Mouse (Mus musculus): ENCODE data around the gene Htra1.

Htra1 gene

GRCm38 (mm10) chr7:130935421-130935792 is 504 bp upstream of the Htra1 start:
- DNase-seq (ENCODE audit: low spot score in 2 of 2) = no peak

DNA sequence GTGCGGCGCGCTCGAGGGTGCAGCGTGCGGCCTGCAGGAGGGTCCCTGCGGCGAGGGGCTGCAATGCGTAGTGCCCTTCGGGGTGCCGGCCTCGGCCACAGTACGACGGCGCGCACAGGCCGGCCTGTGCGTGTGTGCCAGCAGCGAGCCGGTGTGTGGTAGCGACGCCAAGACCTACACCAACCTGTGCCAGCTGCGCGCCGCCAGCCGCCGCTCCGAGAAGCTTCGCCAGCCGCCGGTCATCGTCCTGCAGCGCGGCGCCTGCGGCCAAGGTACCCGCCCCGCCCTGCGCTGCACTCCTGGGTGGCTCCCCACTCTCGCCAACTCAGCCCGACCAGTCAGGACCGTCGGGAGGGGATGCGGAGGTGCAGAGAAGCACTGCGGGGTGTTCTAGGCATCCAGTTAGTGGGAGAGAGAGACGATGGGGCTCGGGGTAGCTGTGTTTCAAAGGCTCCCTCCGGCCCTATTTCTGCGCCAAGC is 601 bp downstream of the Htra1 start:
- no peak for DNase-seq (ENCODE audit: low spot score in 2 of 2)

GRCm38 (mm10) chr7:130937266-130937841 is 1.4 kb downstream of the Htra1 start:
- no peak for DNase-seq (ENCODE audit: low spot score in 2 of 2)

GRCm38 (mm10) chr7:130938005-130938404 is 2.1 kb downstream of the Htra1 start:
- no peak for DNase-seq (ENCODE audit: low spot score in 2 of 2)

GRCm38 (mm10) chr7:130938896-130939295 is 3.0 kb downstream of the Htra1 start:
- no peak for DNase-seq (ENCODE audit: low spot score in 2 of 2)

DNA sequence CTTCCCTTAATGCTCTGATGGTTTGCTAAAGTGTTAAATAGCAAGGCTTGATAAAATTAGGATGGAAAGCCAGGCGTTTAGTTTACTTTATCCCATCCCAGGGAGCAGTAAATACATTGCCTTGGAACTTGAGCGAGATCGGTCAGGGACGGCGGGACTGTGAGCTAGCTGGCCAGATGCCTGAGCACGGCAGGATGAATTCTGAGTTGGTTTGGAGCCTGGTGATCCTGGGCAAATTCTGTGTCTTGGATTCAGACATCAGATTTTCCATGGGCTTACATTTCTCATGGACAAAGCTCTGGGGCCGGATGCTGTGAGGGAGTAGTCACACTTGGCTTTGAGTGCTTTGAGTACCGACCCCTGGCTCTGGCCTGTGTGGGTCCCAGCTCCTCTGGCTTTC is 4.8 kb downstream of the Htra1 start:
- no peak for DNase-seq (ENCODE audit: low spot score in 2 of 2)

DNA sequence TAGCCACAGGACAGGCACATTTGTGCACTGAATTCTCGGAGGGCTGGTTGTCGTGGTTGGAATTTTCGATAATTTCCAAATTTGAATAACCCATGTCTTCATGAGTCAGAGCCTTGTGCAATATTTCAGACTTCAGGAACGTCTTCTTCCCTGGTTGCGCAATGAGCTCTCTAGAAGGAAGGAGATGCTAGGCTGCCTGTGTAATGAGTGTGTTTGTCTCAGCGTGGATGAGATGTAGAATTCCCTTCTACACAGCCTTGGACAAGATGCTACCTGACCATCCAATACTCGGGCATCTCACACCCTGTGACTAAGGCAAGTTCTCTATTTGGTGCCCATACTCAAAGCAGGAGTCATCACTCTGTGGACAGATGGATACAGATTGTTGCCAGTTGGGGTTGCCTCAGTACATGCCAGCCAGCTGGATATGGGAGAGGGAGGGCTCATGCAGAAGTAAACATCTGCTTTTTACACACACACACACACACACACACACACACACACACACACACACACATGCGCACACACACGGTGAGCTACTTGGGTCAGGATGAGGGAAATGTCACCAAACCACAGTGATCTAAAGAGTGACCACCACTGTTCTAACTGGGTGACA is 7.5 kb downstream of the Htra1 start:
- no peak for DNase-seq (ENCODE audit: low spot score in 2 of 2)

- no peak for DNase-seq (ENCODE audit: low spot score in 2 of 2)
Measured at GRCm38 (mm10) chr7:130944766-130945475, 9.0 kb downstream of the Htra1 start.

DNA sequence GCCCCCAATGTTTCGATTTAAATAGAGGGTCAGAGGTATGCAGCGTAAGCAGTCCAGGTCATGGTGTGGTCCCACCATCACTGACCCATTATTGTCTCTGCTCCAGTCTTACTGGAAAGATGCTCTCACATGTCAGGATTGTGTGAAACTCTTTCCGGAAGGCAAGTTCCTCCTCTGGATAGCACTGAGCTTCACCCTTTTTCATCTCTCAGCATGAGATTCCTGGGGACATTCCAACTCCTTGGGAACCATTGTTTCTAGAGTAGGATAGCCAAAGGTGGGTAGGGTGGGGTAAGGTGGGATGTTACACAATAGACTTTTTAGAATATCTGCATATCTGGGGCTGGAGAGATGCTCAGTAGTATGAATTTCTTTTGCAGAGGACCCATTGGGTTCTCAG is 9.8 kb downstream of the Htra1 start:
- no peak for DNase-seq (ENCODE audit: low spot score in 2 of 2)

DNA sequence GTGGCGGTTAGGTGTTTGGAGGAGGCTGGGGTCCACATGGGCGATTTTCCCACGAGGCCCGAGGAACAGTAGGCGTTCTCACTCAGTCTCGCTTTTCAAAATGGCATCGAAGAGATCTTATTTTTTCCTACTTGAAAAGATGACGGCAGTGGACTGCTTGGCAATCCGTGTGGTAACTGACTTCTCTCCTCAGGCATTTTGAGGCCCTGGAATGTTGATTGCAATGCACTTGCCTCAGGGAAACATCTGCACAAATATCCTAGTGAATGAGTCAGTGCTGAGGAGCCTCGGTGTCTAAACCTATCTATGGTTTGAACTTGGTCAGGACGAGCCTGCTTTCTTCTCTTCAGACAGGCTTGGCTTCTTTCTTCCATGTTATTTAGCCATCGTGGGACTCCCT is 10.4 kb downstream of the Htra1 start:
- no peak for DNase-seq (ENCODE audit: low spot score in 2 of 2)

GRCm38 (mm10) chr7:130948563-130949208 is 12.8 kb downstream of the Htra1 start:
- DNase-seq (ENCODE audit: low spot score in 2 of 2) = no peak

DNA sequence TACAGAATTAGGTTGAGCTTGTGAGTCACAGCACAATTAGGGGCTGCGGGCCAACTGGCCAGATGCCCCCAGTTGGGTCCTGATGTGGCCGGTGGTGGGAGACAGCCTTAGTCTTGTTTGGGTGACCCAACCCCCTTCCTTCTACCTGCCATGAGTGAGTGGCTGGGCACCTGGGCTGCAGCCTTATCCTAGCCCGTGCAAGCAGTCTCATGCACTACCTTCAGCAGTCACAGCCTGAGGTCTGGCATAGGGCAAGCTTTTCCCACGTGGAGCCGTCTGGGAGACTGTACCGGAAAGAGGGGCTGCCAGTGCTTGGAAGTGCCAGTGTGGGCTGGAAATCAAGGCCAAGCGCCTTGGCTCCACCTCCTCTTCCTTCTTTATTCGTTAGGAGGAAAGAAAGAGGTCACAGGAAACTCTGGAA is 13.4 kb downstream of the Htra1 start:
- DNase-seq (ENCODE audit: low spot score in 2 of 2) = no peak

DNA sequence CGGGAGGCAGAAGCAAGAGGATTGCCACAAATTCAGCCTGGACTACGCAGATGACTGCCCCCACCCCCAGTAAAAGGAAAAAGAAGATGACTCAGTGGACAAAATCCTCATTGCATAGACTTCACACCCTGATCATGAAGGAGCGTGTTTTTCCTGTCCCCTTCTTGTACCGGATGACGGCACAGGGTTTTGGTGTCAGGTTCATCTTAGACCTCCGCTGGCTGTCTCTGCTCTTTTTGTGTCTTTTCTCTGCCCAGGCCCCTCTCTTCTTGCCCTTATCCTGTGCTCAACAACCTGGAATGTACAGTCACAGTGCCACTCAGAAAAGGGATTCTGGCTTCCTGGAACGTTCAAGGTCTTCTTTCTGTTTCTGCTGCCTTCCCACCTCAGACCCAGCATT is 14.6 kb downstream of the Htra1 start:
- DNase-seq (ENCODE audit: low spot score in 2 of 2) = no peak

GRCm38 (mm10) chr7:130951004-130951403 is 15.1 kb downstream of the Htra1 start:
- no peak for DNase-seq (ENCODE audit: low spot score in 2 of 2)

DNA sequence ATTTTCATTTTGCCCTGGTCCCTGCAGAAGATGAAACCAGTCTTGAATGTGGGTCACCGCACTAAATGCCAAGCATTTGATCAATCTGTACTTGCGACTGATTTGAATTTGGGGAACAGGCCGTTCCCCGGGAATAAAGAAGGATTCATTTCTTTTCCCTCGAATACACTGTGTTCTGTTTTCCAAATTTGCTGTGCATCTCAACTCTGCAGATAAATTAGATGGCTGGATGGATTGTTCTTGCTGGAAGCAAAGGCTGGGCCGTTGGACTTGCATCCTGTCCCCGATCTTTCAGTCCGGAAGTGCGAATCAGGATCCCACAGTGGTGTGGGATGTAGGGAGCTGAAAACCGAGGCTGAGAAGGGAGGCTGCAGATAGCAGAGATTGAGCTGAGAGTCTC is 17.5 kb downstream of the Htra1 start:
- DNase-seq (ENCODE audit: low spot score in 2 of 2) = no peak

DNA sequence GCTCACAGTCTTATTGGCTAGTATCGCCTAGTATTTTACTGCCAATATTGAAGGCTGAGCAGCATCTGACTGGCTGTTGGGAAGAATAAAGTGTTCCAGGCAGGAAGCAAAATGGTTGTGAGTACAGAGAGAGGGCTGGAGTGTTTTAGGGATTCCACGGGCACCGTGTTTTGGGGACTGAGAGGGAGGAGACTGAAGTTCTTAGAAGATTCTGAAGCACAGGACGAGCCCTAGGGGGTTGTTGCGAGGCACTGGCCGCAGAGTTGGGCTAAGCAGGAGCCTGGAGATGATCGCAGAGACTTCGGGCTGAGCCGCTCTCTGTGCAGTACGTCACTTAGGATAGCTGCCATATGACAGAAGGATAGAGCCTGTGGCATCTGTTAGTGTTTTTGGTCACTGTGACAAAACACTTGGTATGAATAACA is 18.3 kb downstream of the Htra1 start:
- DNase-seq (ENCODE audit: low spot score in 2 of 2) = no peak

- DNase-seq (ENCODE audit: low spot score in 2 of 2) = no peak
Measured at GRCm38 (mm10) chr7:130958551-130958950, 22.6 kb downstream of the Htra1 start.

GRCm38 (mm10) chr7:130959868-130960267 is 24.0 kb downstream of the Htra1 start:
- no peak for DNase-seq (ENCODE audit: low spot score in 2 of 2)

GRCm38 (mm10) chr7:130961429-130961828 is 25.5 kb downstream of the Htra1 start:
- no peak for DNase-seq (ENCODE audit: low spot score in 2 of 2)

DNA sequence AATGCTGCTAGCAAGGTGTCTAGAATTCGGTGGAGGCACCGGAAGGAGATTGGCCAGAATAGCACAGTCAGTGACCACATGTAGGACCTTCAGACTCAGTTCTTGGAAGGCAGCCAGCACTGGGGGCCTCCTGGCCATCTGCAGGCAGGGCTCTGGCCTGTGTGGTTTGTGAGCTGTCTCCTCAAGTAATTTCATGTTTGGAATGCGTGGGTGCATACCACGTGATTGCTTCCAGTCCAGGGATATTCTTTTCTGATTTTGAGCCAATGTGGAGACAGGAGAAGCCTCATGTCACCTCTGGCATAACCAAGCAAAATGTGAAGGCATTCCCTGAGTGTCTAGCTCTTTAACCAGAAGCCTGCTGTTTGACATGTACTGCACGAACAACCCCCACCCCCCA is 28.8 kb downstream of the Htra1 start:
- DNase-seq (ENCODE audit: low spot score in 2 of 2) = no peak

- DNase-seq (ENCODE audit: low spot score in 2 of 2) = no peak
Measured at GRCm38 (mm10) chr7:130965396-130965795, 29.5 kb downstream of the Htra1 start.

GRCm38 (mm10) chr7:130965909-130966365 is 30.0 kb downstream of the Htra1 start:
- DNase-seq (ENCODE audit: low spot score in 2 of 2) = no peak

- no peak for DNase-seq (ENCODE audit: low spot score in 2 of 2)
Measured at GRCm38 (mm10) chr7:130966451-130966850, 30.5 kb downstream of the Htra1 start.

Data from thymus, postnatal 10 days (tissue).